Mouse (Mus musculus): Measurements from ENCODE around the gene Mapk14.

Gene Mapk14

GRCm38 (mm10) chr17:28781290-28782045 is 90.3 kb downstream of the Mapk14 start:
- no peak for DNase-seq (ENCODE audit: low spot score in 2 of 2)

- no peak for DNase-seq (ENCODE audit: low spot score in 2 of 2)
Observed at GRCm38 (mm10) chr17:28785036-28785435, 93.9 kb downstream of the Mapk14 start.

- DNase-seq (ENCODE audit: low spot score in 2 of 2): no peak
Observed at GRCm38 (mm10) chr17:28787507-28787906, 96.4 kb downstream of the Mapk14 start.

- no peak for DNase-seq (ENCODE audit: low spot score in 2 of 2)
Observed at GRCm38 (mm10) chr17:28797031-28797430, 105.9 kb downstream of the Mapk14 start.
